Mouse (Mus musculus) mature B cell (primary cell): ENCODE data around the gene Rasgrp3.
"Not testable (repeated sequence)": the region's sequence is repeated elsewhere in the genome, so short reads cannot be mapped to it uniquely, and the experiment has no call there.

Experiments used
- in situ Hi-C: fragments of 300-500 bp; cut with MboI; formaldehyde crosslinking; loops from 2 replicates; pipeline ENCODE4 v1.14.3; 2019

The Rasgrp3 gene

GRCm38 (mm10) chr17:75461771-75462170 is 26.1 kb downstream of the Rasgrp3 start:
- in situ Hi-C loops: no loop called here

- in situ Hi-C loops: not testable (repeated sequence)
Observed at GRCm38 (mm10) chr17:75463223-75463622, 27.5 kb downstream of the Rasgrp3 start.

GRCm38 (mm10) chr17:75463645-75464044 is 27.9 kb downstream of the Rasgrp3 start:
- in situ Hi-C loops: no loop called here

- in situ Hi-C loops: no loop called here
Observed at GRCm38 (mm10) chr17:75464331-75464982, 28.8 kb downstream of the Rasgrp3 start.

GRCm38 (mm10) chr17:75464983-75465634 is 29.4 kb downstream of the Rasgrp3 start:
- in situ Hi-C loops: loop anchor here (5.0 kb wide), 1 partner anchor 52 kb away; no protein-coding TSS in a partner anchor

- in situ Hi-C loops: loop anchor here (5.0 kb wide), 1 partner anchor 52 kb away; no protein-coding TSS in a partner anchor
Observed at GRCm38 (mm10) chr17:75465635-75465997, 29.9 kb downstream of the Rasgrp3 start.

GRCm38 (mm10) chr17:75466948-75467347 is 31.3 kb downstream of the Rasgrp3 start:
- in situ Hi-C loops: loop anchor here (5.0 kb wide), 1 partner anchor 50 kb away; no protein-coding TSS in a partner anchor

- in situ Hi-C loops: loop anchor here (5.0 kb wide), 1 partner anchor 50 kb away; no protein-coding TSS in a partner anchor
Observed at GRCm38 (mm10) chr17:75467526-75467925, 31.8 kb downstream of the Rasgrp3 start.

GRCm38 (mm10) chr17:75468479-75469114 is 32.9 kb downstream of the Rasgrp3 start:
- in situ Hi-C loops: loop anchor here (5.0 kb wide), 1 partner anchor 49 kb away; no protein-coding TSS in a partner anchor

GRCm38 (mm10) chr17:75470325-75470724 is 34.6 kb downstream of the Rasgrp3 start:
- in situ Hi-C loops: no loop called here

- in situ Hi-C loops: no loop called here
Observed at GRCm38 (mm10) chr17:75470885-75471610, 35.4 kb downstream of the Rasgrp3 start.

GRCm38 (mm10) chr17:75471644-75472253 is 36.1 kb downstream of the Rasgrp3 start:
- in situ Hi-C loops: no loop called here

- in situ Hi-C loops: no loop called here
Observed at GRCm38 (mm10) chr17:75472379-75472778, 36.7 kb downstream of the Rasgrp3 start.

- in situ Hi-C loops: no loop called here
Observed at GRCm38 (mm10) chr17:75475985-75476384, 40.3 kb downstream of the Rasgrp3 start.

- in situ Hi-C loops: no loop called here
Observed at GRCm38 (mm10) chr17:75476736-75477416, 41.2 kb downstream of the Rasgrp3 start.

- in situ Hi-C loops: no loop called here
Observed at GRCm38 (mm10) chr17:75477655-75478054, 42.0 kb downstream of the Rasgrp3 start.

GRCm38 (mm10) chr17:75478836-75479235 is 43.1 kb downstream of the Rasgrp3 start:
- in situ Hi-C loops: no loop called here

- in situ Hi-C loops: no loop called here
Observed at GRCm38 (mm10) chr17:75479663-75480062, 44.0 kb downstream of the Rasgrp3 start.

- in situ Hi-C loops: no loop called here
Observed at GRCm38 (mm10) chr17:75480379-75480778, 44.7 kb downstream of the Rasgrp3 start.

- in situ Hi-C loops: no loop called here
Observed at GRCm38 (mm10) chr17:75486205-75486604, 50.5 kb downstream of the Rasgrp3 start.

- in situ Hi-C loops: no loop called here
Observed at GRCm38 (mm10) chr17:75495213-75495612, 59.5 kb downstream of the Rasgrp3 start.
